Mouse (Mus musculus): ENCODE results near the gene Cdh16.
A peak's percentile ranks its signal among the peaks of the same experiment; 100 is the strongest.
"Not testable (repeated sequence)": the region's sequence is repeated elsewhere in the genome, so short reads cannot be mapped to it uniquely, and the experiment has no call there.

The Cdh16 gene

DNA sequence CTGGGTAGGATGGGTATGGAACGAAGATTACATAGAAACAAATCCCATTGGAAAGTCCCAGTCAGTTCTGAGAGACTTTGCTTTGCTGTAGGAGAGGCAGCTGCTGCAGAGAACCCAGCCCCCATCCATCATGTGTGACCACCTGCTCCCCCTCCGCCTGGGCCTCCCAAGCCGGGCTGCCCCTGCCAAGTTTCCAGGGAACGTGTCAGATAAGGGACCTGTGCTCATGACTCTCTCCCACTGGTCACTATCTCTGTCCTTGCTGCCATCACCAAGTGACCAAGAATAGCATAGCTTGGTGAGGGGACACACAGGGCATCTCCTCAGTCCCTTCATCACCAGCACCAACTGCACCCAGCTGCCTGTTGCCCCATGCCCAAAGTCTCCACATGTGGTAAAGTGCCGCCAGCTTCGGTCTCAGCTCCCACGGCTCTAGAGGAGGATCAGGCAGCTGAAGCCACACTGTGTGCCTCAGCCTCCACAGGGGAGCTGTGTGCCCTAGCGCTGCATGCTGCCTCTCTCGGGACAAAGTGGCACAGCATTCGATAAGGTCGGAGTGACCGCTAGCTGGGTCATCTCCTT is 13.9 kb downstream of the Cdh16 start:
- DNase-seq = no peak

DNA sequence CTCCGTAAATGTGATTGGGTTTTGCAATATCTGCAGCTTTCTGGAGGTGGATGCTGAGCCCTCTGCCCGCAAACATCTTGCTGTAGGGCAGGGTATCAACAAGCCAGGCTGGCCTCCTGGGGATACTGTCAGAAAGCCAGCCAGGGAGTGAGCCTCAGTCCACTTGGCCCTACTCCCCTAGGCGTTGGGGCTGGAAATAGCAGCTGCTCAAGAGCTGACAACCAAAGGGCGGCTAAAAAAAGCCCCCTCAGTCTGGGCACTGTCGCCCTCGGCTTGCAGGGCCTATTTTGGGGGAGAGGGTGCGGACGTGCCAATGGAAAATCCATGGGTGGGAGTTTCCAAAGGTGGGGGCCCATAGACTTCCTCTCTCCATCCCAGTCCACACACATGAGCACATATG is 15.0 kb downstream of the Cdh16 start:
- no peak for DNase-seq

DNA sequence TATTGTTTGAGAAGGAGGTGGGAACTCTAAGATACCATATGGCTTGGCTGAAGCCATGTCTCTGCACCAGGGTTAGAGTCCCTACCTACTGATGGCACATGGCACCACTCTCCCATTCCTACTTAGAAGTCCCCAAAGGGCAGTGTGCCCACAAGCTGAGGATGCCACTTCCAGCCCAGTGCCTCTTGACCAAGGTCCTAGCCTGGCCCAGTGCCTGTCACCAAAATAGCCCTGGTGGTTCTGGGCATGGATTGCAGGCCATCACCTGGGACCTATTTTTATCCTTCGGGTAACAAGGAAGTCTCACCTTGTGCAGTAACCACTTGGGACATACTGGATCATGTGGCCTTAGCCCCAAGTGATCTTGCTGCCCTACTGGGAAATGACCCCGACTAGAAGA is 16.3 kb downstream of the Cdh16 start:
- DNase-seq = no peak

DNA sequence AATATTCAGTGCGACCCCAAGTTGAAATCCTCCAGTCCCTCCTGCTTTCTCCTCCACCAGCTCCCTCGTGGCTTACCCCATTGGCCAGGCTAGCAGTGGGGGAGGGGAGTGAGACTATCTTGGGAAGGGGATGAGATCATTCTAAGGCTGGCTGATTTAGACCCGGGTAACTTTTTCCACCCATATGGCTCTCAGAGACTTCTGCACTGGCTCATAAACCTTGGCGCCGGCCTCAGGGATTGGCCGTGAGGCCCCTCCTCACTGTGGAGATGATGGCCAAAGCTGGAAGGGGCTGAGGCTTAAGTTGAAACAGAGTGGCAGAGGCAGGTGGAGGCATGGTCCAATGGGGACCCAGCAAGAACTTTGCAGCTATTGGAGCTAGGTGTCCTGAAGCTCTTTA is 17.9 kb downstream of the Cdh16 start:
- no peak for DNase-seq

DNA sequence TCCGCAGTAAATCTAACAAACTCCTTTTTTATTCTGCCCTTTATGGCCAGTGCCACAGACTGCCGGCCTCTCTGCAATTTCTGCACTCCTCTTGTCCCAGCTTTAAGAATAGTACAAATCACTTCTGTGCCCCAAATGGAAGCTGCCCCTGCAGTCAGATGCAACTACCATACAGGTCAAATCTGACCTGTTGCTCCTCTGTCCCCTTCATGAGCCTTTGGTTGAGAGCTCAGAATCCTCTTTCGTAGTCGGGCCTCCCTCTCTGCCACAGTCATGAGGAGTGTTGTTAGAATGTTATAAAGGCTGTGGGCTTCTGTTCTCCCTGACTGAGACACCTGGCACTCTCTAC is 21.0 kb downstream of the Cdh16 start:
- DNase-seq = no peak

DNA sequence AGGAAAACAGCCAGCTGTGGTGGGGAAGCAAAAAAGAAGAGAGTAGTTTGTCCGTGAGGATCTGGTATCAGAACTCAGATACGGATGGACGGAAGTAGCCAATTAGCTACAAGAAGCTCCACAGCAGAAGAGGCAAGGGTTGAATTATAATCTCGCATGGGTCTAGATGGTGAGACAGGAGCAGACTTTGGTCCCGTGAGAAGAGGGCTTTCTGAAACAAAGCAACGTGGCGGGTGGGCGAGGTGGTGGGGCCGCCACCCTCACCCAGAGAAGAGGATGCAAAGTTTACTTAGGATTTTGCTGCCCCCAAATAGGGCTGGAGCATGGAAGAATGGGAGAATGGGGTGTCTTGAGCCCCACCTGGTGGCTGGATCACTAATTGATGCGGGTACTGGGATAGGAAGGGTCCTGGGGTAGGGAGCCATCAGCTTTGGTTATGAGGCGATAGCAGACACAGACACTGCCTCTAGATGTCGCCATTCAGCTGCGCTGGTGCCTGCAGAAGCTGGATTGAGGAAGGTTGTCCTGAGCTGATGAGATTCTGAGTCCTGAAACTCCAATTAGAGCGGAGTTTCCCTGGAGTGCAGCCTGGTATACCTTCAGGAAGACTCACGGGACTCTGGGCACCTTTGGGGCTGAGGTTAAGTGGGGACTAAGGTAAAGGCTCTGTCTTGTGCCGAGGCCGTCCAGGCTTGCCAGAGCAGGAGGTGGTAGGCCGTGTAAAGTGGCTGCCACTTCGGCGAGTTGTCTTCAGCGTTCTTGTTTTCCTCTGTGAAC is 21.5 kb downstream of the Cdh16 start:
- DNase-seq = peak; percentile 75 to 77

DNA sequence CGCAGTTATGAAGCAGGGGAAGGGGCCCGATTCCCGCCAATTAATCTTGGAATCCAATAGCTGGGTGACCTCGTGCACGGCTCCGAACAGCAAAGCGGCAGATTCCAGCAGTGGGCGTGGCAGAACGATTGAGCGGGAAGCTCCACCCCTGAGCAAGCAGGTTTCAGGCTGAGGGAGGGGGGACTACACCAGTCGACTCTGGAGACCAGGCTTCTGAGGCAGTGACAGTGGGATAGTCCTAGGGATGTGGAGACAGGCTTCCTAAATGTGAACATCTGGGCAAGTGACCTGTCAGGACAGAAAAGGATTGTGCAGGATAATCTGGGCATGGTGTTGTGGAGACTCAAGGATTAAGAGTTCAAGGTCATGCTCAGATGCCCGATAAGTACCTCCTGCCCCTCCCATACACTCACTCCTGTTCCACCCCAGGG is 22.2 kb downstream of the Cdh16 start:
- DNase-seq = no peak

DNA sequence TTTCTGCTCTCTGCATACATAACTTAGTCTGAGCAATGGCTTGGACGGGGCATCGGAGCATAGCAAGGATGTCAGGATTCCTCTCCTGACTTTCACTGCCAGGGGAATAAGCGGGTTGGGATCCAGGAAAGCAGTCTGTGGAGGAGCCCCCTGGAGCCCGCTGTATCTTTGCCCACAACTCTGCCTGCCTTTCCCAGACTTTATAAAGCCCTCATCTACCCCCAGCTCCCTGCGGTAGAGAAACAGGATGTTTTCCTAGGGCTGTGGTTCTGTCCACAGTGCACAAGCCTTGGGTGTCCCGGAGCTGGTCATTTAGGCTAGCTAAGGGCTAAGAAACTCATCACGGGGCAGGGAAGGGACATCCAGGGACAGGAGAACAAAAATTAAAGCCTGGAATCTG is 22.8 kb downstream of the Cdh16 start:
- no peak for DNase-seq

DNA sequence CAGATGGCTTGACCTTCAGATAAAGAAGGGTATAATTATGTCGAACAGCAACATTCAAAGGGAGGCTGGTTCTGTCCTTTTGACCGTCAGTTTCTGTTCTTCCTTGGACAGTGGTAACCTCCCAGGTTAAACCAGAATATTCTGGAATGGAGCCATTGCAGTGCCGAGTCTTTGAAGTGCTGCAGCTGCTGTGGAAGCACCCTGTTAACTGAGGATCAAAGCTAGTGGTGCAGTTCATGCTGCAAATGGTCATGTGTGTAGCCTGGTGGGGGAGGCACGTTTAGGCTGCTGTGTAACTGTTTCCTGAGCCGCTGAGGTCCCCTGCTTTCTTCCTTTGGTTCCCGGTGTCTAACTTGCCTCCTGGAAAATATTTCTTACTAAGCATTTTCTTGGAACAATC is 25.7 kb downstream of the Cdh16 start:
- DNase-seq = no peak

DNA sequence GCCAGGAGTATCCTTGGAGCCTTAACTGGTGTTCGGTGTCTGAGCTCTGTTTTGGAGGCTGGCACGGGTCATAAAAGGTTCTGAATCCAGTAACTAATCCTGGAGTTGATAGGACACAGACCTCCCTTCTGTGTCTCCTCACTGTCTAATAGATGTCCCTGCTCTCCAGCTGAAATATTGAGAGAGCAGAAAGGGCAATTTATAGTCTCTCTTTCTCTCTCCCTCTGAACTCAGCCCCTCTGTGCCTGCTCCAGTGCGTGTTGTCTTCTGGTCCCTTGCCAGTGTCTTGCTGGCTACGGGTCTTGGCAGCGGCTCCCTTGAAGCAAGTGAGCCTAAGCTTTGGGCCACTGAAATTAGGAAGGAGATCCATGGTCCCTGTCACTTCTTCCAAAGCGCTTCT is 26.5 kb downstream of the Cdh16 start:
- no peak for DNase-seq

DNA sequence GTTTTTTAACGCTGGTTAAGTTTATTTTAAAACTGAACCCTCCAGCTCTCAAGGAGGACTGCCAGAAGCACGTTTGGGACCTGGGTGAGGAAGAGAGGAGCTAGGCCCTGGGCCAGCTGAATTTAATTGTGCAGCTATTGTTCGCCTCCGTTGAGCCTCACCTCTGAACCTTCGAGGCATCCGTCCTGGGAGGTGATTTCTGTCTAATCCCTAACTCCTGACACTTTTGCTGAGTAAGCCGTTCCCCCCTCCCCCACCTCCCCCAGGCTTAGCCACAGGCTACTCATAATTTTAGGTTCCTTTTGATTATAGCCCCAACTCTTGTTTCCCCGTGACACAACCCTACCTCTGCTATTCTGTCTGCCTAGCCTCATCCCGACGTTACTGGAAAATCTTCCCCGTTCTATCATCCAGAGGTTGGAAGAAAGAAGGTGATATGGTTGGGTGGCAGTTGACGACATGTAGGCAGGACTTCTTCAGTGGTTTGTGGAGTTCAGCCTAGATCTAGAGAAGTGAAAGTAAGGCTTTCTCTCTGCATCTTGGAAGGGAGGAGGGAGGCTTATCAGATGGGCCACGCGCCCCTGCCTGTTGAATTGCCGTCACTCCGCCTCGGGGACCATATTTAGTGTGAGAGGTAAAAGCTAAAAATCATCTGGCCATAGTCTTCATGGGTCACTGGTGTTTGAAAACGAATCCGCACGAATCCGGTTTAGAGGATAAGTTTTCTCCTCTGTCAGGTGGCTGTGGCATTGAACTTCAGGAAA is 28.2 kb downstream of the Cdh16 start:
- no peak for DNase-seq

DNA sequence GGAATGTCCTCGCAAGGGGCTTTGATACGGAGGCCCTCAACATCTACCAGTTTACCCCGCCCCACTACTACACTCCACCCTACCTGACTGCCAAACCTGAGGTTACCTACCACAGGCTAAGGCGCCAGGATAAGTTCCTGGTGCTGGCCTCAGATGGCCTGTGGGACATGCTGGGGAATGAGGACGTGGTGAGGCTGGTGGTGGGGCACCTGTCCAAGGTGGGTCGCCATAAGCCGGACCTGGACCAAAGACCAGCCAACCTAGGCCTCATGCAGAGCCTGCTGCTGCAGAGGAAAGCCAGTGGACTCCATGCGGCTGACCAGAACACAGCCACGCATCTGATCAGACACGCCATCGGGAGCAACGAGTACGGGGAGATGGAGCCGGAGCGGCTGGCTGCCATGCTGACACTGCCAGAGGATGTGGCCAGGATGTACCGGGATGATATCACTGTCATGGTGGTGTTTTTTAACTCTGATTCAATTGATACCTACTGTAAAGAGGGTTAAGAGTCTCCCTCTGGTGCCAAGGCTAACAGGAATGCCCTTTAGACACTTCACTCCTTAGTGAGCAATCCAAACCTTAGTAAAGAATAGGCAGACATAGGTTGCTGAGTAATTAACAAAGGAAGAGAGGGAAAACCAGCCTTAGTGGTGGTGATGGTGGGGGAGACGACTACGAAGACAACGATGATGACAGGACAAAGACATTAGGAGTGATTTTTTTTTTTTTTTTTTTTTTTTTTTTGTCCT is 29.4 kb downstream of the Cdh16 start:
- no peak for DNase-seq

DNA sequence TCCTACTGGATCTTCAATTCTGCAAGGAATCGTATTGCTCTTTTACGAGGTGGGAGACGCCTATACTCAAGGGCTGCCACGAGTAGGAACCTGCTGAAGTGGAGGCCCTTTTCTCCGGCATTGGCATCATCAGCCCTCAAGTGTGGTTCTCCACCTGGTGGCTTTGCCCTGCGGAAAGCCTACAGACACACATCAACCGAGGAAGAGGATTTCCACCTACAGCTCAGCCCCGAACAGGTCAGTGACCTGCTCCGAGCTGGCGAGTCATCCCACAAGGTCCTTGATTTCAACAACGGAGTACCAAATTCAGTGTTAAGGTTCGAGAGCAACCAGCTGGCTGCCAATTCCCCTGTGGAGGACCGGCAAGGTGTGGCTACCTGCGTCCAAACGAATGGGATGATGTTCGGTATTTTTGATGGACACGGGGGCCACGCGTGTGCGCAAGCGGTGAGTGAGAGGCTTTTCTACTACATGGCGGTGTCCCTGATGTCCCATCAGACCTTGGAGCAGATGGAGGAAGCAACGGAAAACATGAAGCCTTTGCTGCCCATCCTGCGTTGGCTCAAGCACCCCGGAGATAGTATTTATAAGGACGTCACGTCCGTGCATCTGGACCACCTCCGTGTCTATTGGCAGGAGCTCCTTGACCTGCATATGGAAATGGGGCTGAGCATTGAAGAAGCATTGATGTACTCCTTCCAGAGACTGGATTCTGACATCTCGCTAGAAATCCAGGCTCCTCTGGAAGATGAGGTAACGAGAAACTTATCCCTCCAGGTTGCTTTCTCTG is 30.5 kb downstream of the Cdh16 start:
- no peak for DNase-seq

DNA sequence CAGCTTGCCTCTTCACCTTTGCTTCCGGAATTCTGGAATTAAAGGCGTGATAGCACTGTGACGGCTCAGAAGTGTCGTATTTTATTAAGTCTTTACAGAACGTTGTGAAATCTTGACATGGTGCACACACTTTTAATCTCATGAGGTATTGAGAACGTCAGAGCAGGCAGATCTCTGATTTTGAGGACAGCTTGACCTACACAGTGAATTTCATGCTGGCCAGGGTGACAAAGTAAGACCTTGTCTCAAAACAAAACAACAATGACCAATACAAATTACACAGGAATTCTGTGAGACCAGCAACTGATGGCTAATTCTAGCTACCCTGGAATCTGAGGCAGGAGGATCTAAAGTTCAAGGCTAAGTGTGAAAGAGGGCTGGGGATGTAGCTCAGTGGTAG is 31.6 kb downstream of the Cdh16 start:
- no peak for DNase-seq

DNA sequence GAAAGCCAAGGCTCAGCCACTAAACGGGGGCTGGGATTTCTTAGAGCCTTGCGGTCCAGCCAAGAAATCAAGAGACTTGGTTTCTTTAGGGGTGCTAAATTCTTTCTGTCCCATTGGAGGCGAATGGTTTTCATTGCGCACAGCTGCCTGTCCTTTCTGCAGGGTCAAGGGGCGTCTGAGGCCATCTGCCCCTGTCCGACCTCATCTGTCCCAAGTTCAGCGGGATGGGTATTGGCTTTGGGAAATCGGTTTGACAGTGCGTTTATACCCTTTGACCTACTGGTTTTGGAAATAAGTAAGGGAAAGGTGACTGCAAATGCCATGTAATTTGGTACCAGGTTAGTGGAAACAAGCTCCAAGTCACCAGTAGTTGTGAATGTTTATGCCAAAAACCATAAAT is 32.3 kb downstream of the Cdh16 start:
- no peak for DNase-seq

DNA sequence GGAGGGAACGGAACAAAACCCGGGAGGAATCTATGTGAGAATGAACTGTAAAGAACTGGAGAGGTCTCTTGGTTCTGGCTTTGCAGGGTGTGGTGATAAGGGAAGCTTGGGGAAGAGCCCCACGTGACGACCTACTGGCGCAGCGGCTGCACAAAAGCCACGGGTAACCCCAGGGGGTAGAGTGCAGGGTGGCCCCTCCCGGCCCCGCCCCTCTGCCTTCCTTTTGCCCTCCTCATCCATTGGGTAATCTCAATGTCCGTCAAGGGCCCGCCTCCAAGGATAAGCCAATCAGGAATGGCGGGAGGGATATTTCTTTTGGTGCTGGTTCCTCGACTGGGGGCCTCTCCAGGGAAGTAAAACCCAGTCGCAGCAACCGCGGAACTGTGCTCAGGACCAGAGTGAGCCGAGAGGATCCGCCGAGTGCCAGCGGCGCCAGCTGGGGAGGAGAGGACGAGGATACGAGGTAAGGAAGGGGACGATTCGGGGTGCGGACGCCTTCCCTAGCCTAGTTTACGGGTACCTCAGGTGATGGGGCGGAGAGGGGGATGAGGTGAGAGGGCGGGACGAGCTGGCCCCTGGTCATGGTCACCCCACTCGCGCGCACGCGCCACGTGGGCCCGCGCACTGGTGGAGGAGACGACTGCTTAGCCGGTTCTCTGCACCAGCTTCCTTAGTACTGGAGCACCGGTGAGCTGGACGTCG is 32.9 kb downstream of the Cdh16 start, which contains the start of gene Pdp2:
Pdp2 (plus strand) TSS at position 319 of the 702 bp plus-strand sequence.
- peak; percentile 86 to 87 for DNase-seq

DNA sequence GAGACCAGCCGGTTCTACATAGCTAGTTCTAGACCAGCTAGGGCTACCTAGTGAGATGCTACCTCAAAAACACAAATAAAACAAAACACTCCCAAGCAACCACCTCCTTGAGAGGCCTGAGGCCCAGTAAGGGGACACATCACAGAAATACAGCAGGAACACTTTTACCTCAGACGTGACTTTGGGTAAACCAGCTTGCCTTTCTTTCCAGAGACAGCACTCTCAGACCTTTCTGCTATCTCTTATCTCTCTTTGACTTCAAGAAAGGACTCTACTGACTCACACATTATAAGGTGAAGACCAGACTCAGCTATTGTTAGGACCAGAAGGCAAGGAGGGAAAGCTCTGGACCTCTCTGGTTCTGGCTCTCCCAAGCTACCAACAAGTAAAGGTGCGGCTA is 33.9 kb downstream of the Cdh16 start:
- no peak for DNase-seq

DNA sequence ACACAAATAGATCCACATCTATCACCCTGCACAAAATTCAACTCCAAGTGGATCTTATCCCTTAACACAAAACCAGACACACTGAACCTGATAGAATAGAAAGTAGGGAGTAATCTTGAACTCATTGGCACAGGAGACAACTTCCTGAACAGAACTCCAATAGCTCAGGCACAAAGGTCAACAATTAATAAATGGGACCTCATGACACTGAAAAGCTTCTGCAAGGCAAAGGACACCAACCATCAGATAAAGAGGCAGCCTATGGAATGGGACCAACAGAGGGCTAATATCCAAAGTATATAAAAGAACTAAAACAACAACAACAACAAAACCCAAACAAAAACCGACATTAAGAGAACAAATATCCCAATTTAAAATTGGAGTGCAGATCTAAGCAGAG is 39.7 kb downstream of the Cdh16 start:
- no peak for DNase-seq

DNA sequence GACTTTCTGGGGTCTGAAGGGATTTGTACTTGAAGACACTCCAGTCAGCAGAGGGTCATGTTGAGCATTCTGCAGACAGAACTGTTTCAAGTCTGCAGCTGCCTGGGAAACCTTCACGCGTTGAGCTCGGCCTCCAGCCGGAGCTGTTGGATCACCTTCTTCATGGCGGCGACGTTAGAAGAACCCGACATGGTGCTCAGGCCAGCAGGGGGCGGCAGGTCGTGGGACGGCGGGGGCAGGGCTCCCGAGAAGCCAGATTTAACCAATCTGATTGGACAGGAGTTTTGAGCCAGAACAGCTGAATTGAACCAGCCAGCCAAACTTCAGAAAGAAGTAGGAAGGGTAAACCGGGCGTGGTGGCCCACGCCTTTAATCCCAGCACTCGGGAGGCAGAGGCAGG is 46.6 kb downstream of the Cdh16 start:
- not testable (repeated sequence) for DNase-seq

DNA sequence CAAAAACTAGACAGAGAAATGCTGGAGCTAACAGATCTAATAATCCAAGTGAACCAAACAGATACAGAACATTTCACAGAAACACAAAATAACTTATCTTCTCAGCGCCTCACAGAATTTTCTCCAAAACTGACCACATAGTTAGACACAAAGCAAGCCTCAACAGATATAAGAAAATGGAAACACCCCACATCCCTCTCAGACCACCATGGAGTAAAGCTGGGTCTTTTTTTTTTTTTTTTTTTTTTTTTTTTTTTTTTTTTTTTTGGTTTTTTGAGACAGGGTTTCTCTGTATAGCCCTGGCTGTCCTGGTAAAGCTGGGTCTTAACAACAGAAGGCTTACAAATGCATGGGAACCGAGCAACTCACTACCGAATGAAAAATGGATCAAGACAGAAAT is 47.4 kb downstream of the Cdh16 start:
- DNase-seq = no peak

DNA sequence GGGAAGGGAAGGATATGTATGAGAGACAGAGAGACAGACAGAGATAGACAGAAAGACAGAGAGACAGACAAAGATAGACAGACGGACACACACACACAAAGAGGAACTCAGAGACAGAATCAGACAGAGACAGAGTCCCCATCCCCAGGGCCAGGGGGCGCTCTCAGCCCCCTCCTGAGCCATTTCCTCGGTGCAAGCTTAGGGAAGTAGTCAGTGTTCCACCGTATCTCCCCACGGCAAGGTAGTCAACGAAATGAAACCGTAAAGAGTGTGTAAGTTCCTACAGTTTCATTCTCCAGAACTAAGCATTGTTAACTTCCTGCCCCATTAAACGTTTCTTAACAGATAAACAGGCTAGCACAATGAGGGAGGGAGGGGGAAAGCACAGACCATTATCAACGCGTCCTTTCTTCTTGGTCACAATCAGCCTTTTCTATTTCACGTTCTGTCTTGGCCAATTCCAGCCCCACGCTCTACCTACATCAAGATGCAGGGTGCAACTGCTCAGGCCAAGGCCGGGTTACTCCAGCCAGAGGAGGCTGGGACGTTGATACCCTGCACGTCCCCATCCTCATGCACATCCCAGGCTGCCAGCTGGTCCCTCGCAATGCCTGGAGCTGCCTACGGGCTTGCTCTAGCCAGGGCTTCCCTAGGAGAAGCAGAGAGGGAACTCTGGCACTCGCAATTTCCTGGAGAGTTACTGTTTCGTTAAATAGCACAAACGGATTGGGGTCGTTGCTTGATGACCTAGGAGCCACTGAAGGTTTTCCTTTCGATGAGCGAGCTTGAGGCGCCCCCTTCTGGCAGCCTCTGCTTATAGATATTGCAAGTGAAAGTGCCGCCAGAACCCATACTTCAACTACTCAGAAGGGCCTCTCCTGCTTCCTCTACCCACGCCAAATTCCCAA is 53.5 kb downstream of the Cdh16 start:
- peak; percentile 90 for DNase-seq
